In genomic region chr1:180423008-180423639, GRCm38 (mm10) we compare ENCODE assay signal across 10 mouse cellular contexts.
DNase-seq lines count a peak whose midpoint lies in the region; ATAC-seq and TF ChIP-seq lines count a peak whose summit lies in the region.
"Had no signal": no experiment of that assay in that cellular context is flagged by ENCODE, and none has a peak within 500 bp of the region (broad histone marks: within the 10 kb centered on the region; RNA-seq: fewer than 3 reads in every experiment).

No protein-coding gene starts in this region.

- H3K9ac ChIP-seq in liver, embryonic 13.5 days, result no peak overlapping the region
- no peak overlapping the region for H3K9ac ChIP-seq in liver, embryonic 11.5 days (ENCODE audit: low read depth, low read length)
- no peak overlapping the region; the same call in 1 of the 2 replicates for H3K9ac ChIP-seq in heart, embryonic 13.5 days
- H3K9ac ChIP-seq: lung, embryonic 14.5 days had no signal

- DNase-seq in liver, embryonic 13.5 days, result no peak
- no peak for DNase-seq in liver, embryonic 11.5 days (ENCODE audit: low spot score)
- DNase-seq in G1E (ENCODE audit: low spot score), result peak; percentile 71
- DNase-seq in naive thymus-derived CD4-positive, alpha-beta T cell, adult 2 months (ENCODE audit: low read depth), result peak; percentile 20
- DNase-seq in gastrocnemius, postnatal 10 days, result no peak
- DNase-seq in layer of hippocampus, postnatal 10 days (ENCODE audit: low spot score in 2 of 2), result no peak
- DNase-seq: cerebellum, adult 11 months; lung, embryonic 14.5 days had no signal

- H3K4me2 ChIP-seq in liver, embryonic 13.5 days, result no peak overlapping the region
- H3K4me2 ChIP-seq in liver, embryonic 11.5 days, result no peak overlapping the region
- H3K4me2 ChIP-seq in heart, embryonic 13.5 days, result no peak overlapping the region
- H3K4me2 ChIP-seq: lung, embryonic 14.5 days had no signal

- peaks cover under 1% of the 10 kb centered on the region; the same call in 1 of the 2 replicates for H3K36me3 ChIP-seq in liver, embryonic 13.5 days
- peaks cover 2% of the 10 kb centered on the region for H3K36me3 ChIP-seq in liver, embryonic 11.5 days (ENCODE audit: control insufficient read depth, insufficient read depth, low read length)
- H3K36me3 ChIP-seq in G1E (replicated peaks), result peaks cover 79% of the 10 kb centered on the region
- peaks cover 23% of the 10 kb centered on the region for H3K36me3 ChIP-seq in heart, embryonic 13.5 days

- H3K27me3 ChIP-seq in liver, embryonic 13.5 days, result no peaks in the 10 kb centered on the region
- H3K27me3 ChIP-seq in liver, embryonic 11.5 days (replicated peaks; ENCODE audit: control insufficient read depth, insufficient read depth, low read length), result no peaks in the 10 kb centered on the region
- H3K27me3 ChIP-seq in G1E (ENCODE audit: insufficient read depth, low read length), result peaks cover 4% of the 10 kb centered on the region; the same call in 1 of the 2 replicates
- 0 out of 2 replicates have a peak, but pooled peaks cover 7% of the 10 kb centered on the region for H3K27me3 ChIP-seq in heart, embryonic 13.5 days (replicated peaks)

- WGBS in liver, embryonic 13.5 days (ENCODE audit: insufficient replicate concordance), result 34% methylated on average over 16 of the region's 16 CpGs
- WGBS in liver, embryonic 11.5 days, result 50% methylated on average over 16 of the region's 16 CpGs
- 42% methylated on average over 16 of the region's 16 CpGs for WGBS in heart, embryonic 13.5 days

- H3K27ac ChIP-seq in liver, embryonic 13.5 days, result 0 out of 2 replicates have a peak overlapping the region, but pooled peaks have one; percentile 9
- no peak overlapping the region for H3K27ac ChIP-seq in liver, embryonic 11.5 days (ENCODE audit: low read depth, low read length)
- H3K27ac ChIP-seq in heart, embryonic 13.5 days (replicated peaks), result peak overlapping the region; percentile 78

- peaks cover 23% of the 10 kb centered on the region for H3K4me1 ChIP-seq in liver, embryonic 13.5 days (replicated peaks)
- H3K4me1 ChIP-seq in liver, embryonic 11.5 days (replicated peaks; ENCODE audit: control insufficient read depth, insufficient read depth, low read length), result peaks cover 9% of the 10 kb centered on the region; the same call in 1 of the 2 replicates
- H3K4me1 ChIP-seq in G1E (ENCODE audit: insufficient read depth, low read depth, low read length), result peaks cover 34% of the 10 kb centered on the region
- H3K4me1 ChIP-seq in heart, embryonic 13.5 days, result peaks cover 50% of the 10 kb centered on the region

- H3K9me3 ChIP-seq in liver, embryonic 13.5 days (replicated peaks), result no peaks in the 10 kb centered on the region
- no peaks in the 10 kb centered on the region for H3K9me3 ChIP-seq in liver, embryonic 11.5 days (ENCODE audit: control insufficient read depth, low read length)
- no peaks in the 10 kb centered on the region for H3K9me3 ChIP-seq in G1E (replicated peaks)
- no peaks in the 10 kb centered on the region for H3K9me3 ChIP-seq in heart, embryonic 13.5 days

- H3K4me3 ChIP-seq in liver, embryonic 13.5 days (replicated peaks), result no peak overlapping the region
- H3K4me3 ChIP-seq in liver, embryonic 11.5 days (ENCODE audit: low read depth, low read length), result no peak overlapping the region
- H3K4me3 ChIP-seq in G1E (ENCODE audit: low read depth, low read length), result no peak overlapping the region
- no peak overlapping the region for H3K4me3 ChIP-seq in heart, embryonic 13.5 days

- TF ChIP-seq CTCF in G1E (IDR thresholded peaks at IDR 0.05; ENCODE audit: low read depth, low read length), result no peak

- no peak for ATAC-seq in liver, embryonic 13.5 days (ENCODE audit: low read depth)
- no peak for ATAC-seq in liver, embryonic 11.5 days (replicated peaks; ENCODE audit: low FRiP score)
- peak; percentile 75 for ATAC-seq in G1E (ENCODE audit: extremely low read depth, insufficient number of reproducible peaks, low FRiP score, poor library complexity, severe bottlenecking)
- ATAC-seq in heart, embryonic 13.5 days (ENCODE audit: extremely low read depth, insufficient number of reproducible peaks, low FRiP score, low TSS enrichment), result no peak
- ATAC-seq: hindbrain, postnatal 0 days had no signal

Comparison
In these comparisons a context has a peak if more than half of its experiments do, and no peak if none do; other contexts are left out.
1. DNase-seq: peak in G1E (single experiment) and naive thymus-derived CD4-positive, alpha-beta T cell, adult 2 months (single experiment); none in liver, embryonic 13.5 days (single experiment), liver, embryonic 11.5 days (single experiment), gastrocnemius, postnatal 10 days (single experiment) and layer of hippocampus, postnatal 10 days (0 of 2).